ENCODE assay signal across 13 mouse cellular contexts in the genomic region with DNA sequence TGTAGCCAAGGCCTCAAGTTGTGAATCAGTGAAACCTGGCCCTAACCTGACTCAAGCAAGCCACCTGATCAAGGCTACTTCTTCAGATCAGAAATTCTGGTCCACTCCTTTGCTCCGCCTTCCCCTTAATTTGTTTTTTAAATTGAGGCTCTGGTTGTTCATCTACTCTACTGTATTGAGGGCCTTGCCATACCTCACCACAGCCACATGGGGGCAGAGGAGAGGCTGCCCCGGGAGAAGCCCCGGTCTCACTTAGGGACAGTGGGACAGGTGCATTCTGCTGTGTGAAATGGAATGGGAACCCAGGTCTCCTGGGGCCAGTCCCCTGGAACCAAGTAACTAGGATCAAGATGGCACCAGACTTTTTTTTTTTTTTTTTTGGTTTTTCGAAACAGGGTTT. TPM values are rescaled to one million over a fixed set of nuclear protein-coding genes. Genes with fewer than 3 reads are reported as not detected.
DNase-seq lines count a peak whose midpoint lies in the region; ATAC-seq and TF ChIP-seq lines count a peak whose summit lies in the region.
"Had no signal": no experiment of that assay in that cellular context is flagged by ENCODE, and none has a peak within 500 bp of the region (broad histone marks: within the 10 kb centered on the region; RNA-seq: fewer than 3 reads in every experiment).

No protein-coding gene starts in this region.

- no peak for TF ChIP-seq POLR2A in CH12.LX (IDR thresholded peaks at IDR 0.05; ENCODE audit: low read depth, low read length)

- TF ChIP-seq EP300 in CH12.LX (IDR thresholded peaks at IDR 0.05; ENCODE audit: low read length) = no peak

- H3K79me2 ChIP-seq in CH12.LX (replicated peaks; ENCODE audit: control insufficient read depth, extremely low read depth, insufficient read depth, poor library complexity, severe bottlenecking) = no peaks in the 10 kb centered on the region

- 72% methylated on average over 4 of the region's 4 CpGs for WGBS in kidney, postnatal 0 days
- 73% methylated on average over 4 of the region's 4 CpGs for WGBS in kidney, embryonic 14.5 days

- no peaks in the 10 kb centered on the region for H3K9me3 ChIP-seq in kidney, postnatal 0 days (replicated peaks; ENCODE audit: low read length)
- no peaks in the 10 kb centered on the region for H3K9me3 ChIP-seq in kidney, embryonic 14.5 days (ENCODE audit: control insufficient read depth, low read length)
- no peaks in the 10 kb centered on the region for H3K9me3 ChIP-seq in CH12.LX (replicated peaks; ENCODE audit: low read length)
- H3K9me3 ChIP-seq: embryonic facial prominence, embryonic 13.5 days; limb, embryonic 12.5 days; midbrain, embryonic 12.5 days had no signal

- peak; percentile 67 for TF ChIP-seq RAD21 in CH12.LX (IDR thresholded peaks at IDR 0.05; ENCODE audit: low read depth, low read length)

- in situ Hi-C loops in CH12.LX (cut with MboI; ENCODE audit: low pct_ligation_motif_present, low pct_unique_long_range_greater_than_20kb, low sequenced_read_pairs) = no loop called here

- no peak for ATAC-seq in kidney, postnatal 0 days (replicated peaks; ENCODE audit: low FRiP score, low read depth)
- ATAC-seq in kidney, embryonic 14.5 days (ENCODE audit: low FRiP score, low TSS enrichment) = no peak
- ATAC-seq in neutrophil, adult 5-6 weeks (ENCODE audit: extremely low read depth, insufficient number of reproducible peaks, low FRiP score, poor library complexity, severe bottlenecking) = peak; percentile 66

- H3K4me3 ChIP-seq in kidney, postnatal 0 days (replicated peaks; ENCODE audit: low read depth, low read length) = no peak overlapping the region
- H3K4me3 ChIP-seq in kidney, embryonic 14.5 days (ENCODE audit: low read length) = no peak overlapping the region
- no peak overlapping the region for H3K4me3 ChIP-seq in CH12.LX (replicated peaks in 1 of 3; ENCODE audit: low read depth in 2 of 3, low read length in 2 of 3, poor library complexity in 1 of 3)
- H3K4me3 ChIP-seq: embryonic facial prominence, embryonic 13.5 days; limb, embryonic 12.5 days; midbrain, embryonic 12.5 days had no signal

- no peak for DNase-seq in kidney, postnatal 0 days (ENCODE audit: low spot score)
- peak; percentile 46 for DNase-seq in CH12.LX (ENCODE audit: extremely low read depth)
- DNase-seq in ZHBTc4 (ENCODE audit: low read depth, low spot score) = peak; percentile 69
- DNase-seq in embryo, embryonic 11 days = no peak
- no peak for DNase-seq in frontal cortex, postnatal 14 days (ENCODE audit: low spot score in 2 of 2)
- no peak for DNase-seq in ovary, adult 18-20 months (ENCODE audit: low spot score)
- DNase-seq: heart, postnatal 36 days; kidney, postnatal 25 days had no signal

- no peak overlapping the region for H3K27ac ChIP-seq in kidney, postnatal 0 days
- H3K27ac ChIP-seq in kidney, embryonic 14.5 days (ENCODE audit: low read depth, low read length) = no peak overlapping the region
- no peak overlapping the region for H3K27ac ChIP-seq in CH12.LX (ENCODE audit: insufficient read depth, low read depth)
- H3K27ac ChIP-seq: embryonic facial prominence, embryonic 13.5 days; limb, embryonic 12.5 days; midbrain, embryonic 12.5 days had no signal

- H3K4me2 ChIP-seq in kidney, postnatal 0 days (ENCODE audit: low read length) = no peak overlapping the region
- no peak overlapping the region for H3K4me2 ChIP-seq in kidney, embryonic 14.5 days (replicated peaks; ENCODE audit: low read depth, low read length)
- H3K4me2 ChIP-seq in CH12.LX (ENCODE audit: insufficient read depth, low read depth, poor library complexity, severe bottlenecking) = no peak overlapping the region
- H3K4me2 ChIP-seq: embryonic facial prominence, embryonic 13.5 days; limb, embryonic 12.5 days; midbrain, embryonic 12.5 days had no signal

- H3K9ac ChIP-seq in kidney, postnatal 0 days (ENCODE audit: low read depth, low read length) = no peak overlapping the region
- H3K9ac ChIP-seq in kidney, embryonic 14.5 days (ENCODE audit: low read depth, low read length) = no peak overlapping the region
- no peak overlapping the region for H3K9ac ChIP-seq in CH12.LX (ENCODE audit: insufficient read depth, low read depth)
- H3K9ac ChIP-seq: embryonic facial prominence, embryonic 13.5 days; limb, embryonic 12.5 days; midbrain, embryonic 12.5 days had no signal

- peak; percentile 61 for TF ChIP-seq CTCF in kidney, postnatal 0 days (IDR thresholded peaks at IDR 0.05; ENCODE audit: low read depth)
- TF ChIP-seq CTCF in CH12.LX (conservative IDR thresholded peaks at IDR 0.05 in 1 of 2, IDR thresholded peaks at IDR 0.05 in 1 of 2; ENCODE audit: low read depth in 2 of 2, low read length in 2 of 2) = peak; percentile 68 to 86

- dilution Hi-C loops in CH12.LX (cut with MboI; ENCODE audit: extremely low pct_ligation_motif_present, extremely low pct_unique_long_range_greater_than_20kb, low sequenced_read_pairs) = no loop called here

- H3K36me3 ChIP-seq in kidney, postnatal 0 days (ENCODE audit: insufficient read depth, low read length) = no peaks in the 10 kb centered on the region
- H3K36me3 ChIP-seq in kidney, embryonic 14.5 days (ENCODE audit: control insufficient read depth, insufficient read depth, low read length) = no peaks in the 10 kb centered on the region
- H3K36me3 ChIP-seq in CH12.LX (replicated peaks in 1 of 2; ENCODE audit: control insufficient read depth in 1 of 2, insufficient read depth in 1 of 2, low read length in 1 of 2) = no peaks in the 10 kb centered on the region
- H3K36me3 ChIP-seq: embryonic facial prominence, embryonic 13.5 days; limb, embryonic 12.5 days; midbrain, embryonic 12.5 days had no signal

- no peaks in the 10 kb centered on the region for H3K27me3 ChIP-seq in kidney, postnatal 0 days (ENCODE audit: insufficient read depth, low read length)
- H3K27me3 ChIP-seq in kidney, embryonic 14.5 days (ENCODE audit: control insufficient read depth, insufficient read depth, low read length) = no peaks in the 10 kb centered on the region
- peaks cover 4% of the 10 kb centered on the region for H3K27me3 ChIP-seq in CH12.LX (replicated peaks)
- H3K27me3 ChIP-seq: embryonic facial prominence, embryonic 13.5 days; limb, embryonic 12.5 days; midbrain, embryonic 12.5 days had no signal

- H3K4me1 ChIP-seq in kidney, postnatal 0 days (replicated peaks; ENCODE audit: insufficient read depth, low read length) = no peaks in the 10 kb centered on the region
- no peaks in the 10 kb centered on the region for H3K4me1 ChIP-seq in kidney, embryonic 14.5 days (ENCODE audit: control insufficient read depth, insufficient read depth, low read length)
- H3K4me1 ChIP-seq in CH12.LX (ENCODE audit: control insufficient read depth in 1 of 2, insufficient read depth in 2 of 2) = peaks cover 0 to 15% of the 10 kb centered on the region in 2 experiments; a peak in 2 of 4 replicates
- H3K4me1 ChIP-seq: limb, embryonic 12.5 days had no signal

TF ChIP-seq in CH12.LX, 34 proteins besides CTCF, POLR2A, EP300 and RAD21:
- TF ChIP-seq ZC3H11A (IDR thresholded peaks at IDR 0.05; ENCODE audit: low read depth, low read length) (peak; percentile 13; the same call in 1 of the 2 replicates), ZKSCAN1 (IDR thresholded peaks at IDR 0.05; ENCODE audit: borderline replicate concordance, low read depth, low read length) (no peak), MAX (IDR thresholded peaks at IDR 0.05; ENCODE audit: low read length) (0 out of 2 replicates have a peak, but pooled peaks have one; percentile 20), USF1 (IDR thresholded peaks at IDR 0.05; ENCODE audit: low read depth, low read length) (no peak), IRF4 (IDR thresholded peaks at IDR 0.05; ENCODE audit: low read depth, low read length) (0 out of 2 replicates have a peak, but pooled peaks have one; percentile 26), SMC3 (IDR thresholded peaks at IDR 0.05; ENCODE audit: low read depth, low read length) (peak; percentile 87)

RNA-seq across cellular contexts. Expression of gene Krtdap, which starts 5.9 kb away (rescaled TPM):
- 1.4 and 3.4 TPM in 2 replicates for polyA plus RNA-seq in kidney, postnatal 0 days (2015; fragmentation: Nextera tagmentation; extraction: Ambion mirVana)
- not detected in 2 replicates for polyA plus RNA-seq in kidney, embryonic 14.5 days (2014; fragmentation: Nextera tagmentation; extraction: Ambion mirVana)
- total RNA-seq in CH12.LX (2012; rRNA removed) = not detected in 2 replicates
- total RNA-seq in CH12.LX (2014; rRNA removed) = not detected in 2 replicates
- not detected in 2 replicates for polyA plus RNA-seq in CH12.LX (2012; ENCODE audit: insufficient read length, low read depth)
- not detected in 2 replicates for total RNA-seq in neutrophil, adult 5-6 weeks (2017)
- total RNA-seq: heart, postnatal 36 days had no signal
- polyA plus RNA-seq: limb, embryonic 12.5 days; midbrain, embryonic 12.5 days had no signal

RNA-seq across cellular contexts. Expression of gene Dmkn, which starts 18.2 kb away (rescaled TPM):
- 1.7 and 2.7 TPM in 2 replicates for polyA plus RNA-seq in kidney, postnatal 0 days (2015; fragmentation: Nextera tagmentation; extraction: Ambion mirVana)
- 0.74 and 0.95 TPM in 2 replicates for polyA plus RNA-seq in kidney, embryonic 14.5 days (2014; fragmentation: Nextera tagmentation; extraction: Ambion mirVana)
- total RNA-seq in CH12.LX (2012; rRNA removed) (not detected in 2 replicates), CH12.LX (2014; rRNA removed) (not detected in 2 replicates)
- polyA plus RNA-seq in CH12.LX (2012; ENCODE audit: insufficient read length, low read depth) = not detected in 2 replicates
- not detected in 2 replicates for total RNA-seq in neutrophil, adult 5-6 weeks (2017)
- polyA plus RNA-seq: limb, embryonic 12.5 days had no signal

RNA-seq across cellular contexts. Expression of gene Sbsn, which starts 30.5 kb away (rescaled TPM):
- 2.4 and 2.5 TPM in 2 replicates for polyA plus RNA-seq in kidney, postnatal 0 days (2015; fragmentation: Nextera tagmentation; extraction: Ambion mirVana)
- polyA plus RNA-seq in kidney, embryonic 14.5 days (2014; fragmentation: Nextera tagmentation; extraction: Ambion mirVana) = 1.1 and 1.6 TPM in 2 replicates
- total RNA-seq in CH12.LX (2012; rRNA removed) = 0.59 and 0.76 TPM in 2 replicates
- 0.30 TPM in 1 of 2 replicates, not detected in the other for total RNA-seq in CH12.LX (2014; rRNA removed)
- 0.69 and 1.1 TPM in 2 replicates for polyA plus RNA-seq in CH12.LX (2012; ENCODE audit: insufficient read length, low read depth)
- total RNA-seq in neutrophil, adult 5-6 weeks (2017) = 2.0 and 5.8 TPM in 2 replicates

RNA-seq across cellular contexts. Expression of gene Gapdhs, which starts 38.3 kb away (rescaled TPM):
- 0.15 and 0.32 TPM in 2 replicates for polyA plus RNA-seq in kidney, postnatal 0 days (2015; fragmentation: Nextera tagmentation; extraction: Ambion mirVana)
- 0.61 and 1.6 TPM in 2 replicates for polyA plus RNA-seq in kidney, embryonic 14.5 days (2014; fragmentation: Nextera tagmentation; extraction: Ambion mirVana)
- total RNA-seq in CH12.LX (2012; rRNA removed) (0.42 and 0.89 TPM in 2 replicates), CH12.LX (2014; rRNA removed) (not detected in 2 replicates)
- 1.7 and 2.9 TPM in 2 replicates for polyA plus RNA-seq in CH12.LX (2012; ENCODE audit: insufficient read length, low read depth)
- not detected in 2 replicates for total RNA-seq in neutrophil, adult 5-6 weeks (2017)
- total RNA-seq: heart, postnatal 36 days had no signal

RNA-seq across cellular contexts. Expression of gene Ffar2, which starts 41.8 kb away (rescaled TPM):
- polyA plus RNA-seq in kidney, postnatal 0 days (2015; fragmentation: Nextera tagmentation; extraction: Ambion mirVana) = 0.06 and 0.16 TPM in 2 replicates
- polyA plus RNA-seq in kidney, embryonic 14.5 days (2014; fragmentation: Nextera tagmentation; extraction: Ambion mirVana) = 0.31 TPM in 1 of 2 replicates, not detected in the other
- total RNA-seq in CH12.LX (2012; rRNA removed) (0.08 TPM in 1 of 2 replicates, not detected in the other), CH12.LX (2014; rRNA removed) (not detected in 2 replicates)
- polyA plus RNA-seq in CH12.LX (2012; ENCODE audit: insufficient read length, low read depth) = 0.51 and 0.52 TPM in 2 replicates
- total RNA-seq in neutrophil, adult 5-6 weeks (2017) = 0.35 and 0.37 TPM in 2 replicates
- polyA plus RNA-seq: embryonic facial prominence, embryonic 13.5 days; limb, embryonic 12.5 days; midbrain, embryonic 12.5 days had no signal

Comparison
In these comparisons a context has a peak if more than half of its experiments do, and no peak if none do; other contexts are left out.
1. DNase-seq: peak in CH12.LX (single experiment) and ZHBTc4 (single experiment); none in kidney, postnatal 0 days (single experiment), embryo, embryonic 11 days (single experiment), frontal cortex, postnatal 14 days (0 of 2) and ovary, adult 18-20 months (single experiment).